Mouse (Mus musculus): Measurements from ENCODE around the gene Cdk9.

- no peak for TF ChIP-seq CTCF (IDR thresholded peaks at IDR 0.05; ENCODE audit: control insufficient read depth, insufficient read depth, low read length)
- TF ChIP-seq POLR2A (IDR thresholded peaks at IDR 0.05; ENCODE audit: borderline replicate concordance, control insufficient read depth, low read depth, low read length): no peak
Observed at GRCm38 (mm10) chr2:32750887-32751664, 38.2 kb upstream of the Cdk9 start.
